Mouse (Mus musculus): ENCODE data around the gene Nol10. TPM values are rescaled to one million over a fixed set of nuclear protein-coding genes. Genes with fewer than 3 reads are reported as not detected.

The Nol10 gene
- polyA plus RNA-seq, 1 experiment from 2014 or later: 20.1 TPM

DNA sequence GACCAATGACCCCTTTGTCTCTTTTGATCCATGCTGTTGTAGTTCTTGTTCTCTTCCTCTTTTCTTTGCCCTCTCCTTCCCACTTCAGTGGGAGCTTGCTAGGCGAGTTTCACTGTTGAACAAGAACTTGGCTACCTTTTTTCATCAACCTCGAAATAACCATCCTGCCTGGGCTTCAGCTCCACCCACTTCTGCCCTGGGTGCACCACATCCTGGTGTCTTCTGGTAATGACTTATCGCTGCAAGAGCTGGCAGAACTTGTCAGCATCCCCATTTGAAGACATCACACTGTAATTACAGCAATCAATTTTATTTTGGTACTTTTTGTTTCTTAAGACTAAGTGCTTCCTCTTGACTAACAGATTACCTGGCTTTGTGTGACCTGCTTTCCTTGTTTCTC is 24.4 kb downstream of the Nol10 start:
- no peak overlapping the region for H3K27ac ChIP-seq (ENCODE audit: low read depth, low read length)
- ATAC-seq: no peak
- no peak overlapping the region for H3K9ac ChIP-seq (ENCODE audit: low read depth, low read length)
- H3K9me3 ChIP-seq (ENCODE audit: control insufficient read depth, low read length): no peaks in the 10 kb centered on the region
- 83% methylated on average over 3 of the region's 3 CpGs for WGBS
- H3K4me2 ChIP-seq (ENCODE audit: low read length): no peak overlapping the region
- H3K4me3 ChIP-seq (ENCODE audit: low read length): no peak overlapping the region
- no peaks in the 10 kb centered on the region for H3K27me3 ChIP-seq (replicated peaks; ENCODE audit: control insufficient read depth, insufficient read depth, low read length)
- H3K36me3 ChIP-seq (ENCODE audit: control insufficient read depth, insufficient read depth, low read length): peaks cover 42% of the 10 kb centered on the region
- no peaks in the 10 kb centered on the region for H3K4me1 ChIP-seq (ENCODE audit: control insufficient read depth, insufficient read depth, low read depth, low read length)

DNA sequence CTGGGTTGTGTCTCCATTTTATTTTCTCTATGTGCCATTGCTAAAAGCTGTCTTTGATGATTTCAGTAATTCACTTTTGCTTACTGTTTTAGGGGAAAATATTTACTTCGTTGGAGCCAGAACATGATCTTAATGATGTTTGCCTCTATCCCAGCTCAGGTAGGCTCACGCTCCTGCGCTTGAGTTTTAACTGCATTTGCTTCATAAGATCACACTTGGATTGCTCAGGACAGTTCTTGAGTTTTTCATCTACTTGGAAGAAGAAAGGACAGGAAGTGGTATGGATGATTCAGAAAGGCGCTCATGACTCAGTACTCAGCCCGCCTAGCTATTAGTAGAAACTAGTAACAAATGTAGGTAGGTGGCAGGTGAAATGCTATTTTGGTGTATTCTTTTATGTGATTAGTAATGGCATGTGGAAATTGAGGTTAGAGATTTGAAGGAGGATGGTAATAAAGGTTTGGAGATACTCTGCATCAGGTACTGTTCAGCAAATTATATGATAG is 25.3 kb downstream of the Nol10 start:
- H3K9me3 ChIP-seq (ENCODE audit: control insufficient read depth, low read length): no peaks in the 10 kb centered on the region
- no peak overlapping the region for H3K4me2 ChIP-seq (ENCODE audit: low read length)
- H3K4me3 ChIP-seq (ENCODE audit: low read length): no peak overlapping the region
- no peaks in the 10 kb centered on the region for H3K27me3 ChIP-seq (replicated peaks; ENCODE audit: control insufficient read depth, insufficient read depth, low read length)
- H3K4me1 ChIP-seq (ENCODE audit: control insufficient read depth, insufficient read depth, low read depth, low read length): no peaks in the 10 kb centered on the region
- H3K36me3 ChIP-seq (ENCODE audit: control insufficient read depth, insufficient read depth, low read length): peaks cover 40% of the 10 kb centered on the region
- no peak for ATAC-seq
- H3K9ac ChIP-seq (ENCODE audit: low read depth, low read length): no peak overlapping the region
- H3K27ac ChIP-seq (ENCODE audit: low read depth, low read length): no peak overlapping the region
- WGBS: 98% methylated on average over 5 of the region's 5 CpGs

GRCm38 (mm10) chr12:17375243-17375642 is 27.0 kb downstream of the Nol10 start:
- Histone ChIP-seq H3K4me3 (ENCODE audit: low read length) (no peak overlapping the region), H3K4me1 (ENCODE audit: control insufficient read depth, insufficient read depth, low read depth, low read length) (no peaks in the 10 kb centered on the region), H3K4me2 (ENCODE audit: low read length) (no peak overlapping the region), H3K27ac (ENCODE audit: low read depth, low read length) (no peak overlapping the region), H3K9ac (ENCODE audit: low read depth, low read length) (no peak overlapping the region), H3K36me3 (ENCODE audit: control insufficient read depth, insufficient read depth, low read length) (peaks cover 36% of the 10 kb centered on the region), H3K27me3 (replicated peaks; ENCODE audit: control insufficient read depth, insufficient read depth, low read length) (no peaks in the 10 kb centered on the region), H3K9me3 (ENCODE audit: control insufficient read depth, low read length) (no peaks in the 10 kb centered on the region)
- WGBS: 94% methylated on average over 4 of the region's 4 CpGs
- no peak for ATAC-seq

GRCm38 (mm10) chr12:17376521-17376920 is 28.3 kb downstream of the Nol10 start:
- 88% methylated on average over 6 of the region's 6 CpGs for WGBS

DNA sequence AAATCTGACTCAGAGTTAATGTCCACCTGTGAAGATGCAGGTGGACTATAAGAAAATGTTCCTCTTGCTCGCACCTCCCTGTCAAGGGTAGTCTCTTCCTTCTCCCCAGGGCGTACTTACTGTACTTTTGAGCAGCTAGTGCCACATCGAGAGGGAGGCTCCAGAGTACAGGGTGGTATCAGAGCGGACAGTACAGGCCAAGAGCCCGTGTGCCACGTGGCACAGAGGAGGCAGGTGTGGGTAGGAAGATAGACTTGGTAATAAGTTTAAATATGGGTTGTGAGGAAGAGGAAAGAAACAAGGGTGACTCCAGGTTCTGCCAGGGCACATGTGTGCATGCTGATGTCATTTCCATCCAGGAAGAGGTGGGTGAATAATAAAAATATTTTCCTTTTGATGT is 32.7 kb downstream of the Nol10 start:
- Histone ChIP-seq H3K9ac (ENCODE audit: low read depth, low read length) (no peak overlapping the region), H3K27me3 (replicated peaks; ENCODE audit: control insufficient read depth, insufficient read depth, low read length) (no peaks in the 10 kb centered on the region), H3K4me1 (ENCODE audit: control insufficient read depth, insufficient read depth, low read depth, low read length) (no peaks in the 10 kb centered on the region), H3K27ac (ENCODE audit: low read depth, low read length) (no peak overlapping the region), H3K9me3 (ENCODE audit: control insufficient read depth, low read length) (no peaks in the 10 kb centered on the region), H3K36me3 (ENCODE audit: control insufficient read depth, insufficient read depth, low read length) (peaks cover 2% of the 10 kb centered on the region), H3K4me2 (ENCODE audit: low read length) (no peak overlapping the region), H3K4me3 (ENCODE audit: low read length) (no peak overlapping the region)
- 94% methylated on average over 6 of the region's 6 CpGs for WGBS
- ATAC-seq: no peak

More at GRCm38 (mm10) chr12:17376521-17376920, 28.3 kb downstream of the Nol10 start:
- Histone ChIP-seq H3K9me3 (ENCODE audit: control insufficient read depth, low read length) (no peaks in the 10 kb centered on the region), H3K4me1 (ENCODE audit: control insufficient read depth, insufficient read depth, low read depth, low read length) (no peaks in the 10 kb centered on the region), H3K4me2 (ENCODE audit: low read length) (no peak overlapping the region), H3K9ac (ENCODE audit: low read depth, low read length) (no peak overlapping the region), H3K27me3 (replicated peaks; ENCODE audit: control insufficient read depth, insufficient read depth, low read length) (no peaks in the 10 kb centered on the region), H3K4me3 (ENCODE audit: low read length) (no peak overlapping the region), H3K27ac (ENCODE audit: low read depth, low read length) (no peak overlapping the region), H3K36me3 (ENCODE audit: control insufficient read depth, insufficient read depth, low read length) (peaks cover 32% of the 10 kb centered on the region)
- ATAC-seq: no peak

DNA sequence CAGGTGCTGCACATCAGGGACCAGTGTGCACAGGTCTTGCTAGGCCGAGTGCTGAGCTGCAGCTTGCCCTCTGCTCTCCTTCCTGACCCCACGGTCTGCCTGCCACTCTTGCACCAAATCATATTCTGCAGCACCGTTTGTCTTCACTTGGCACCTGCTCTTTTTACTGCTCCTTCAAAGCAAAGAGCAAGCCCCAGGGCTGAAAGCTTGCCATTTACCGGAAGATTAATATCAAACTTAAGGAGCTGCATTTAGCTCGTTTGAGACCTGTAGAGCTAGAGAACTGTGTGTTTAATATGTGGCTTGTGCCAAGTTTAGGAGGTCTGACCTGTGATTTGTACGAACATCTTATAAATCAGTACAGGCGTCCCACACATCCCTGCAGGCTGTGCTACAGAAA is 34.5 kb downstream of the Nol10 start:
- Histone ChIP-seq H3K4me3 (ENCODE audit: low read length) (no peak overlapping the region), H3K27ac (ENCODE audit: low read depth, low read length) (no peak overlapping the region), H3K4me2 (ENCODE audit: low read length) (no peak overlapping the region), H3K27me3 (replicated peaks; ENCODE audit: control insufficient read depth, insufficient read depth, low read length) (no peaks in the 10 kb centered on the region), H3K36me3 (ENCODE audit: control insufficient read depth, insufficient read depth, low read length) (no peaks in the 10 kb centered on the region; the same call in 1 of the 2 replicates), H3K4me1 (ENCODE audit: control insufficient read depth, insufficient read depth, low read depth, low read length) (no peaks in the 10 kb centered on the region), H3K9ac (ENCODE audit: low read depth, low read length) (no peak overlapping the region), H3K9me3 (ENCODE audit: control insufficient read depth, low read length) (no peaks in the 10 kb centered on the region)
- no peak for ATAC-seq
- WGBS: 89% methylated on average over 7 of the region's 7 CpGs

GRCm38 (mm10) chr12:17386896-17387295 is 38.6 kb downstream of the Nol10 start:
- no peaks in the 10 kb centered on the region for H3K36me3 ChIP-seq (ENCODE audit: control insufficient read depth, insufficient read depth, low read length)
- WGBS: 92% methylated on average over 3 of the region's 3 CpGs
- ATAC-seq: no peak
- no peaks in the 10 kb centered on the region for H3K27me3 ChIP-seq (replicated peaks; ENCODE audit: control insufficient read depth, insufficient read depth, low read length)
- no peaks in the 10 kb centered on the region for H3K4me1 ChIP-seq (ENCODE audit: control insufficient read depth, insufficient read depth, low read depth, low read length)
- no peak overlapping the region for H3K4me3 ChIP-seq (ENCODE audit: low read length)
- H3K4me2 ChIP-seq (ENCODE audit: low read length): no peak overlapping the region
- no peak overlapping the region for H3K27ac ChIP-seq (ENCODE audit: low read depth, low read length)
- H3K9ac ChIP-seq (ENCODE audit: low read depth, low read length): no peak overlapping the region
- no peaks in the 10 kb centered on the region for H3K9me3 ChIP-seq (ENCODE audit: control insufficient read depth, low read length)

DNA sequence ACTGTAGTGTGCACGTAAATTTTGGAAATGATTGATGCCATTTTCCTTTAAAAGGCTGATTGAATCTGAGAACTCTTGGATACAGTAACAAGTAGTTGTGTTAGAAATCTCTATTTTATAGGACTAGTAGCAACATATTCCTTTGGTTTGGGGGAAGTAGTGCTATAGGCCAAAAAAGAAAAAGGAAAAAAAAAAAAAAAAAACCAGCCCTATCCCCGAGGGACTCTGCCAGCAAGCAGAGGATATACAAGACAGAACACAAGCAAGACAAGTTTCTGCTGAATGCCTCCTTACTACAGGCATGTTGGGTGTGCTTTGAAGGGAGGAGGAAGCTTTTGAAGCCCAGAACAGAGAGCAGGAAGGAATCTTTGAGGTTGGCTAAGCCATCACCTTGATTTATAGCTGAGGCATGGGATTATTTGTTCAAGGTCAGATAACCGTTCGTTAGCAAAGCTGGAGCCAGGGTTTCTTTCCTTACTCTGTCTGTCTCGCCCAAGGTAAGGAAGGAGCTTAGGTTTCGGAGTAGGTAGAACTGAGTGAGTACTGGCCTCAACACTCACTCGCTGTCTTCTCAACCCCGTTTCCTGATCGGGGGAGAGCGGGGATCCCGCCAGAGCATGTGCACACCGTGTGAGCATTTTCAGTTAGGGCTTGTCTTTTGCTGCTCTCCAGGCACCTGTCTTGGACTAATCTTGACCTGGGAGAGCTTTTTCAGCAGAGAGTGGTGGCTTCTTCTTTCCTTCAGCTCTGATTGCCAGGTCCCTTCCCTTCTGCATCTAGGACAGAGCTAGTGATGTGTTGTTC is 39.3 kb downstream of the Nol10 start:
- H3K36me3 ChIP-seq (ENCODE audit: control insufficient read depth, insufficient read depth, low read length): no peaks in the 10 kb centered on the region
- H3K4me3 ChIP-seq (ENCODE audit: low read length): no peak overlapping the region
- WGBS: 90% methylated on average over 12 of the region's 12 CpGs
- H3K27me3 ChIP-seq (replicated peaks; ENCODE audit: control insufficient read depth, insufficient read depth, low read length): no peaks in the 10 kb centered on the region
- H3K27ac ChIP-seq (ENCODE audit: low read depth, low read length): no peak overlapping the region
- no peak for ATAC-seq
- H3K9ac ChIP-seq (ENCODE audit: low read depth, low read length): no peak overlapping the region
- H3K4me1 ChIP-seq (ENCODE audit: control insufficient read depth, insufficient read depth, low read depth, low read length): no peaks in the 10 kb centered on the region
- no peaks in the 10 kb centered on the region for H3K9me3 ChIP-seq (ENCODE audit: control insufficient read depth, low read length)
- no peak overlapping the region for H3K4me2 ChIP-seq (ENCODE audit: low read length)

DNA sequence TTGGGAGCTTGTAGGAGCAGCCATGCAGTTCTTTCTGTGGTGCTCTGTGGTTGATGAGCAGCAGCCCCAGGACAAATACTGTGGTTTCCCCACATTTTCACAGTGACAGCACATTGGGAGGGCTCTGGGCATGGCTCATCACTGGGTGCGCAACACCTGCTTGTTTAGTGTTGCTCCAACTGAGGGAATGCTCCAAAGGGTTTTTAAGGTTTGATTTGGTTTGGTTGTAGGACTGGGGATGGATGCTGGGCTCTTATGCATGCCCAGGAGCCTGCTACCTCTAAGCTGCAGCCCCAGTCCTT is 39.8 kb downstream of the Nol10 start:
- Histone ChIP-seq H3K4me1 (ENCODE audit: control insufficient read depth, insufficient read depth, low read depth, low read length) (no peaks in the 10 kb centered on the region), H3K27me3 (replicated peaks; ENCODE audit: control insufficient read depth, insufficient read depth, low read length) (no peaks in the 10 kb centered on the region), H3K4me2 (ENCODE audit: low read length) (no peak overlapping the region), H3K9me3 (ENCODE audit: control insufficient read depth, low read length) (no peaks in the 10 kb centered on the region), H3K36me3 (ENCODE audit: control insufficient read depth, insufficient read depth, low read length) (no peaks in the 10 kb centered on the region), H3K4me3 (ENCODE audit: low read length) (no peak overlapping the region), H3K27ac (ENCODE audit: low read depth, low read length) (no peak overlapping the region), H3K9ac (ENCODE audit: low read depth, low read length) (no peak overlapping the region)
- WGBS: 95% methylated on average over 1 of the region's 1 CpGs
- ATAC-seq: no peak
